Mouse (Mus musculus) heart, embryonic 10.5 days (tissue): ENCODE results near the gene Gm10638. TPM values are rescaled to one million over a fixed set of nuclear protein-coding genes. Genes with fewer than 3 reads are reported as not detected.

Experiments used
- DNase-seq: peaks from one replicate; pipeline ENCODE4 v3.0.0-alpha.2; 2017; ENCODE audit warnings: low spot score
- H3K27ac ChIP-seq: fragments of 300-500 bp; sonication (generic); 2 replicates; pipeline ENCODE4 v1.5.1; 2016; ENCODE audit warnings: mild to moderate bottlenecking
- H3K27me3 ChIP-seq: fragments of 300-500 bp; sonication (generic); 2 replicates; pipeline ENCODE4 v1.6.1; 2016; ENCODE audit warnings: mild to moderate bottlenecking; ENCODE audit not compliant: poor library complexity, insufficient read depth, severe bottlenecking
- H3K36me3 ChIP-seq: fragments of 300-500 bp; sonication (generic); 2 replicates; pipeline ENCODE4 v1.6.1; 2016; ENCODE audit warnings: mild to moderate bottlenecking, moderate library complexity
- H3K4me1 ChIP-seq: fragments of 300-500 bp; sonication (generic); 2 replicates; pipeline ENCODE4 v1.6.1; 2016; ENCODE audit warnings: mild to moderate bottlenecking
- H3K4me3 ChIP-seq: fragments of 300-500 bp; sonication (generic); 2 replicates; pipeline ENCODE4 v1.5.1; 2016; ENCODE audit warnings: mild to moderate bottlenecking, moderate library complexity
- H3K9me3 ChIP-seq: fragments of 300-500 bp; sonication (generic); 2 replicates; pipeline ENCODE4 v1.6.1; 2016; ENCODE audit warnings: mild to moderate bottlenecking, moderate library complexity
- WGBS: fragments of 180-500 bp; shearing (Covaris S2); methylation state at CpG from one replicate; pipeline ENCODE4 v1.1.7; 2016; 5-methylcytosine and 5-hydroxymethylcytosine counted together
- polyA plus RNA-seq: library from polyadenylated mRNA; unstranded; fragments of >200 nt; fragmentation: Nextera tagmentation; extraction: Ambion mirVana; gene quantifications from 2 replicates; pipeline ENCODE4 v1.2.1, GENCODE M21; 2016

Gene Gm10638
- polyA plus RNA-seq, 1 experiment from 2014 or later, result 4.8 TPM

DNA sequence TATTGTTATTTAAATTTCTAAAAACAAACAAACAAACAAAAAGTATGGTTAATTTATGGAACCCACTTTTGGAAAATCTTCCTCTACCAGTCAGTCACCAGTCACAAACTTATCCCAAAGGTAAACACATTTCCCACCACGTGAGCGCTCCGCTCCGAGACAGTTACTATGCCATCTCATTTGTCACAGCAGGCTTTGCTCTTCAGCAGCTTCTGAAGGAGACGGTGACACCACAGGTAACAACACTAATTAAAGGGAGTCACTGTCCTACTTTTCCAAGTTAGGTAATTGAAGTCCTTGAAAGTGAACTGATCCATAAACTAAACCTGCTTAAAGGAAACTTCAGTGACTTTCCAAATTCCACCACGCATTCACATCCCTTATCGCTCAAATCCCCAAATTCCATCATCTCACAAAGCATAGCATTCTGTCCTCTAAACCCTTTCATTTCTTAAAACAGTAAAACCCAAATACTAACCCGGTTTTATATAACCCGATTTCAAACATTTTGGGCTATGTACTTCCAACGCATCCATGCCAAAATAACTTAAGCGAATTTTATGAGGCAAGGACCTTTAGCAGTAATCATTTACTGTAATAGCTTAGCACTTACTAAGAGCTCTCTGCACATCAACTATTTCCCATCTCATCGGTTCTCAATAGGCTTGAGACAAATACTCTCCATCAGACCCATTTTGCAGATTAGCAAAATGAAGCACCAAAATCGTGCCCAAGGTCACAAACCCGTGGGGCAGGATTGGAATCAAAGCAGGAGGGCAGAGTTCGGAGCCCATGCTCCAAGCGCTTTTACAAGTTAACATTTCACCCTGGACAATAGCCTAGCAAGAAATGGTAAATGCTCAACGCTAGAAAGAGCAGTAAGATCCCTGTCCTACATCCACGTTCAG, 932 bp upstream of the Gm10638 start:
- WGBS, result 3% methylated on average over 18 of the region's 18 CpGs
- H3K27ac ChIP-seq, result peak overlapping the region; percentile 100
- H3K4me1 ChIP-seq, result peaks cover 20% of the 10 kb centered on the region
- H3K4me3 ChIP-seq, result peak overlapping the region; percentile 97
- DNase-seq, result no peak
- no peaks in the 10 kb centered on the region for H3K36me3 ChIP-seq
- H3K9me3 ChIP-seq, result no peaks in the 10 kb centered on the region
- no peaks in the 10 kb centered on the region for H3K27me3 ChIP-seq

GRCm38 (mm10) chr8:86745935-86746441, 489 bp downstream of the Gm10638 start:
- H3K4me1 ChIP-seq, result peaks cover 20% of the 10 kb centered on the region
- no peaks in the 10 kb centered on the region for H3K36me3 ChIP-seq
- no peaks in the 10 kb centered on the region for H3K27me3 ChIP-seq
- no peaks in the 10 kb centered on the region for H3K9me3 ChIP-seq
- DNase-seq, result peak; percentile 89
- H3K27ac ChIP-seq, result peak overlapping the region; percentile 100
- H3K4me3 ChIP-seq, result peak overlapping the region; percentile 97
- 2% methylated on average over 65 of the region's 70 CpGs for WGBS

DNA sequence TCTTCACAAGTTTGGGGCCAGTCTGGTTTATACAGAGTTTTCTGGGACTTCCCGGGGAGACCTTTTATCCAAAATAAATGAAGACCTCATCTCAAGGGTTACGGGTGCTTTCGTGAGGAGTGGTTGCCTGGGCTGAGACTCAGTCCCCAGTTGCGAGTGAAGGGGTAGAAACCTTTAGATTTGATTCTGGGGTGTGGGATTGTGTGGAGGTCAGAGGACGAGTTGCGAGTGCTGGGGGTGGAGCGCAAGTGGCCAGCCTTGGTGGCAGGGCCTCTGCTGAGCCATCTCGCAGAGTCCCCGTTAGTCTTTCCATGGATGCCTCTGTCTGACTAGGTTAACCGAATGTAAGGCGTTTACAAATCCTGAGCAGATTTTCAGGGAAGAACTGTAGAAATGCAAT, 1.0 kb downstream of the Gm10638 start:
- WGBS, result 3% methylated on average over 11 of the region's 11 CpGs
- Histone ChIP-seq H3K9me3 (no peaks in the 10 kb centered on the region), H3K4me3 (peak overlapping the region; percentile 97), H3K27ac (peak overlapping the region; percentile 100), H3K4me1 (peaks cover 18% of the 10 kb centered on the region), H3K36me3 (no peaks in the 10 kb centered on the region), H3K27me3 (no peaks in the 10 kb centered on the region)
- no peak for DNase-seq

- 32% methylated on average over 2 of the region's 2 CpGs for WGBS
- H3K27ac ChIP-seq, result no peak overlapping the region
- peaks cover 7% of the 10 kb centered on the region; the same call in 1 of the 2 replicates for H3K4me1 ChIP-seq
- H3K9me3 ChIP-seq, result no peaks in the 10 kb centered on the region
- DNase-seq, result no peak
- H3K36me3 ChIP-seq, result no peaks in the 10 kb centered on the region
- no peak overlapping the region for H3K4me3 ChIP-seq
- no peaks in the 10 kb centered on the region for H3K27me3 ChIP-seq
Measured at GRCm38 (mm10) chr8:86749842-86750241, 4.3 kb downstream of the Gm10638 start.

- 29% methylated on average over 23 of the region's 23 CpGs for WGBS
- Histone ChIP-seq H3K27me3 (0 out of 2 replicates have a peak, but pooled peaks cover 3% of the 10 kb centered on the region), H3K36me3 (no peaks in the 10 kb centered on the region), H3K4me3 (peak overlapping the region; percentile 27; the same call in 1 of the 2 replicates), H3K9me3 (no peaks in the 10 kb centered on the region), H3K27ac (no peak overlapping the region), H3K4me1 (peaks cover 5% of the 10 kb centered on the region; the same call in 1 of the 2 replicates)
- no peak for DNase-seq
Measured at GRCm38 (mm10) chr8:86756948-86757733, 11.6 kb downstream of the Gm10638 start.

DNA sequence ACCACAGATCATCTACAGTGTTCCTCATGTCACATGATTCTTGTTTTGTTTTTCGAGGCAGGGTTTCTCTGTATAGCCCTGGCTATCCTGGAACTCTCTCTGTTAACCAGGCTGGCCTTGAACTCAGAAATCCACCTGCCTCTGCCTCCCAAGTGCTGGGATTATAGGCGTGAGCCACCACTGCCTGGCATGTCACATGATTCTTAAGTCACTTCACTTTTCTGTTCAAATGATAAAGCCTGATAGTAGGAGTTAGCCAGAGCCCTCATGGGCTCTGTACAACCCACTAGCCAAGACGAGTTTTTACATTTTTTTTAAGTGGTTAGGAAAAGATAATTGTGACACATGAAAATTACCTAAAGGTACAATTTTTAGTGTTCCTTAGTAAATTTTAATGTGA, 13.2 kb downstream of the Gm10638 start:
- Histone ChIP-seq H3K27me3 (0 out of 2 replicates have a peak, but pooled peaks cover 3% of the 10 kb centered on the region), H3K9me3 (no peaks in the 10 kb centered on the region), H3K4me3 (no peak overlapping the region), H3K36me3 (no peaks in the 10 kb centered on the region), H3K27ac (no peak overlapping the region), H3K4me1 (peaks cover 5% of the 10 kb centered on the region; the same call in 1 of the 2 replicates)
- no peak for DNase-seq
- 69% methylated on average over 3 of the region's 3 CpGs for WGBS

GRCm38 (mm10) chr8:86759090-86759491, 13.6 kb downstream of the Gm10638 start:
- no peak for DNase-seq
- Histone ChIP-seq H3K4me3 (no peak overlapping the region), H3K27me3 (0 out of 2 replicates have a peak, but pooled peaks cover 3% of the 10 kb centered on the region), H3K27ac (no peak overlapping the region), H3K9me3 (no peaks in the 10 kb centered on the region), H3K36me3 (no peaks in the 10 kb centered on the region), H3K4me1 (peaks cover 5% of the 10 kb centered on the region; the same call in 1 of the 2 replicates)
- 32% methylated on average over 4 of the region's 4 CpGs for WGBS

DNA sequence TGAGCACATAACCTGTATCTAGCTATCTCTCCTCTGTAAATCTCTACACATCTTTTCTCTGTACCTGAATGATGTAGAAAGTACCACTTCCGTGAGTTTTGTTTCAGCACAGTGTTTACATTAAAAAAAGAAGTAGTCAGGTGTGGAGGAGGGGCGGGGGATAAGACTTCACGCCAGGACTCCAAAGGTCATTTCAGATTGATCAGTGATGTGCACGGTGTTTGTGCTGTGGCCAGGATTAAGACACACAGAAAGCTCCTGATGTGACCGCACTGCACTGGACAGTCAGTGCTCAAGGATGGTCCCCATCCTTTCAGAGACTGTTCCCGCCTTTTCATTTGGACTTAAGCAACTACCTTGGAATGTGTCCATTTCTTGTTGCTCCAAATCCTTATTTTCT, 15.2 kb downstream of the Gm10638 start:
- H3K4me3 ChIP-seq, result no peak overlapping the region
- no peaks in the 10 kb centered on the region for H3K36me3 ChIP-seq
- WGBS, result 84% methylated on average over 6 of the region's 6 CpGs

GRCm38 (mm10) chr8:86762806-86763205, 17.3 kb downstream of the Gm10638 start:
- 64% methylated on average over 5 of the region's 5 CpGs for WGBS
- no peaks in the 10 kb centered on the region for H3K9me3 ChIP-seq
- H3K4me1 ChIP-seq, result no peaks in the 10 kb centered on the region; the same call in 1 of the 2 replicates
- DNase-seq, result no peak
- no peak overlapping the region for H3K27ac ChIP-seq
- H3K4me3 ChIP-seq, result no peak overlapping the region
- H3K36me3 ChIP-seq, result no peaks in the 10 kb centered on the region
- no peaks in the 10 kb centered on the region for H3K27me3 ChIP-seq

More for the DNA sequence above, 15.2 kb downstream of the Gm10638 start:
- Histone ChIP-seq H3K9me3 (no peaks in the 10 kb centered on the region), H3K27me3 (0 out of 2 replicates have a peak, but pooled peaks cover 3% of the 10 kb centered on the region), H3K4me1 (peaks cover 5% of the 10 kb centered on the region; the same call in 1 of the 2 replicates), H3K27ac (no peak overlapping the region)
- no peak for DNase-seq

DNA sequence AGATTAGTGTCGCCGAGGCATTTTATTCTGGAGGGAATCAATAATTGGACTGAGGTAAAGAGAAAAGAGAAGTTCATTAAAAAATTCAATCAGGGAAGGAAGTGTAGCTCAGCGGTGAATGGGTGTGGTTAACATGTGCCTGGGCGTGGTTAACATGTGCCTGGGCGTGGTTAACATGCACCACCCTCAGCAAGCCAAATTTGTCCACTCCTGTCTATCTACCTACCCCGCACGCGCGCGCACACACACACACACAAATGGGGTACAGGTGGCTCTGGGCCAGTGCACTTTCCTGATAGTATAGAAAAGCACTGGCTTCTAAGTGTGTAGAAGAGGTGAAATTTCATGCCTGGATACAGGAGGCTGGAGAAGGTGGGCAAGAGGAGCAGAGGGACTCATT, 19.7 kb downstream of the Gm10638 start:
- H3K27me3 ChIP-seq, result no peaks in the 10 kb centered on the region
- no peaks in the 10 kb centered on the region for H3K36me3 ChIP-seq
- H3K27ac ChIP-seq, result no peak overlapping the region
- no peaks in the 10 kb centered on the region for H3K9me3 ChIP-seq
- no peak overlapping the region for H3K4me3 ChIP-seq
- 81% methylated on average over 10 of the region's 10 CpGs for WGBS
- no peaks in the 10 kb centered on the region; the same call in 1 of the 2 replicates for H3K4me1 ChIP-seq
- DNase-seq, result no peak

GRCm38 (mm10) chr8:86765669-86766068, 20.2 kb downstream of the Gm10638 start:
- Histone ChIP-seq H3K36me3 (no peaks in the 10 kb centered on the region), H3K9me3 (no peaks in the 10 kb centered on the region), H3K4me1 (no peaks in the 10 kb centered on the region; the same call in 1 of the 2 replicates), H3K4me3 (no peak overlapping the region), H3K27me3 (no peaks in the 10 kb centered on the region), H3K27ac (no peak overlapping the region)
- WGBS, result 90% methylated on average over 8 of the region's 8 CpGs
- no peak for DNase-seq

GRCm38 (mm10) chr8:86766548-86767211, 21.2 kb downstream of the Gm10638 start:
- H3K9me3 ChIP-seq, result no peaks in the 10 kb centered on the region
- H3K4me3 ChIP-seq, result no peak overlapping the region
- DNase-seq, result no peak
- H3K36me3 ChIP-seq, result no peaks in the 10 kb centered on the region
- no peaks in the 10 kb centered on the region for H3K27me3 ChIP-seq
- H3K4me1 ChIP-seq, result no peaks in the 10 kb centered on the region; the same call in 1 of the 2 replicates
- 80% methylated on average over 9 of the region's 9 CpGs for WGBS
- H3K27ac ChIP-seq, result no peak overlapping the region
